Mouse (Mus musculus) heart, postnatal 36 days (tissue): ENCODE data around the gene Bcl2a1c. TPM values are rescaled to one million over a fixed set of nuclear protein-coding genes. Genes with fewer than 3 reads are reported as not detected.
"Not testable (repeated sequence)": the region's sequence is repeated elsewhere in the genome, so short reads cannot be mapped to it uniquely, and the experiment has no call there.

ENCODE experiments used
- DNase-seq, 2 experiments: peaks; one replicate each; pipeline ENCODE4 v3.0.0; 2021 to 2022
- intact Hi-C: fragments of 180-260 bp; cut with DNase I; formaldehyde crosslinking; loops from one replicate; pipeline ENCODE4 v1.15.1; 2025
- total RNA-seq, 2 experiments: library from RNA; stranded (reverse); gene quantifications; 2 replicates each; pipeline ENCODE4 v1.2.3; 2021

Gene Bcl2a1c
- not detected for total RNA-seq

DNA sequence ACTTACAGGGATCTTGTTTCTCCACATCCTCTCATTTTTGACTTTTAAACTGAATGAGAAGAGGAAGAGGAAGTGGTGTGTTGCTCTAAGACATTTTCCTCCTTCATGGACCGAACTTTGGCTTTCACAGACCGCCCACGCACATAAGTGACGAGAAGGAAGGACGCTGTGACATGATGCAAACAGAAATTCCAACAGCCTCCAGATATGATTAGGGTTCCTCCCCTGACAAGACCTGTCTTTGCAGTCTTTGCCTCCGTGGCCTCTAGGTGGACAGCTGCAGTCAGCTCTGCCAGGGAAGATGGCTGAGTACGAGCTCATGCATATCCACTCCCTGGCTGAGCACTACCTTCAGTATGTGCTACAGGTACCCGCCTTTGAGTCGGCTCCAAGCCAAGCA lies at the start of gene Bcl2a1c:
Gene Bcl2a1c (plus strand): TSS at position 281 of the 400 bp plus-strand sequence.
- DNase-seq, intact Hi-C loops: not testable (repeated sequence)

DNA sequence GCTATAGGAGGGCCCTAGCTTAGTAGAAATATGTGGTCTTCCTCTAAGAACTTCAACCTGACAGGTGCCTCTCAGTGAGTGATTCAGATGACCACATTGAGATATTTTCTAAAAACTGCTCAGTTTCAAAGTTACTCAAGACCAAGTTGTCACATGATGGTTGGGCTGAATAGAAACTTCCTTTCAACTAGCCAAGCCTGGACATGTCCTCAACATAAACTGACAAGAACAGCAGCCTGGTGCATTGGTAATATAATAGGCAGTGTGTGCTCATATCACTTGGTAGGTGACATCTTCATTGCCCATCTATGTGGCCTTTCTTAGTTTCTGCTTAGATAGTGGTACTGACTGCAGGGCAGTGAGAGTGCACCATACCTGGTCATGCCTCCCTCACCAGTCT lies 24.0 kb upstream of the Bcl2a1c start:
- DNase-seq, intact Hi-C loops: not testable (repeated sequence)

DNA sequence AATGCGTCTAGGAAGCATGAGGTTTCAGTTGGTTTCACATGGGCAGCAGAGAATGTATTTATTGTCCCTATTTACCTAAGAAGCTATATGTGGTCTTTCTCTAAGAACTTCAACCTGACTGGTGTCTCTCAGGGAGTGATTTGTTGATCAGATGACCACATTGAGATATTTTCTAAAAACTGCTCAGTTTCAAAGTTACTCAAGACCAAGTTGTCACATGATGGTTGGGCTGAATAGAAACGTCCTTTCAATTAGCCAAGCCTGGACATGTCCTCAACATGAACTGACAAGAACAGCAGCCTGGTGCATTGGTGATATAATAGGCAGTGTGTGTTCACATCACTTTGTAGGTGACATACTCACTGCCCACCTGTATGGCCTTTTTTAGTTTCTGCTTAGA lies 18.2 kb upstream of the Bcl2a1c start:
- intact Hi-C loops: loop anchor here (5.0 kb wide), 1 partner anchor 189 kb away; no protein-coding TSS in a partner anchor
- not testable (repeated sequence) for DNase-seq

- intact Hi-C loops: loop anchor here (2.0 to 5.0 kb wide), 2 partner anchors 63 to 179 kb away; no protein-coding TSS in a partner anchor
- DNase-seq: peak; percentile 57 to 66
These were observed 11.9 kb upstream of the Bcl2a1c start for GRCm38 (mm10) chr9:114318021-114318420.

DNA sequence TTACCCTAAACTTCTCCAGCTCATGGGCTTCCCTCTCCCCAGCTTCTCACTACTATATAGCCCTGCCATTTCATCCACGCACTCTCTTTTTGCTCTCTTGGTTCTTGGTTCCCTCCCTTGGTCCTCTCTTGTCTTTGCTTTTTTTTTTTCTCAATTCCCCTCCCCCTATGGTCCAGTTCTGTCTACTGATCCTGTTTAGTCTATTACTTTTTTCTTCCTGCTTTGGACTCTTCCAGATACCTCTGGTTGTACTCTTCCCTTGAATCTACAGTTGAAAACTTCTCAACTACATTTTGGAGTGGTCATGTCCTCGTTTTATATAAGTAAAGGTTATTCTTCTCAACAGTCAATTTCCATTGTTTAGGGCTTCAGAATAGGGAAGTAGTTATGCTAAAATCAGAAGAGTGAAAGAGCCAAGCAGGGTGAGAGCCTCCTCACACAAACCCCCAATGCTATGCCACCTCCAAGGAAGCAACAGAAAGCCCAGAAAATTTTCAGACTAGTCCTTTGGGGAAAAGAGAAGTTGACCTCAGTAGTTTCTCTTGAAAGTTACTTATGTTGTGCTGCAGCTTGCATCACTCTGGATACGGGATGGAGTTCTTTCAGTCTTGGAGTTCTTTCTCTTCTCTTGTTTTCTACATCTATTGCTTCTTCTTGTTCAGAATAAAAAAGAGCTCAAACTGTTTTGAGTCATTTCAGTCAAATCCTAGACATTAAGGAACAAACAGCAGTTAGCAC lies 3.8 kb upstream of the Bcl2a1c start:
- no peak for DNase-seq
- intact Hi-C loops: no loop called here

DNA sequence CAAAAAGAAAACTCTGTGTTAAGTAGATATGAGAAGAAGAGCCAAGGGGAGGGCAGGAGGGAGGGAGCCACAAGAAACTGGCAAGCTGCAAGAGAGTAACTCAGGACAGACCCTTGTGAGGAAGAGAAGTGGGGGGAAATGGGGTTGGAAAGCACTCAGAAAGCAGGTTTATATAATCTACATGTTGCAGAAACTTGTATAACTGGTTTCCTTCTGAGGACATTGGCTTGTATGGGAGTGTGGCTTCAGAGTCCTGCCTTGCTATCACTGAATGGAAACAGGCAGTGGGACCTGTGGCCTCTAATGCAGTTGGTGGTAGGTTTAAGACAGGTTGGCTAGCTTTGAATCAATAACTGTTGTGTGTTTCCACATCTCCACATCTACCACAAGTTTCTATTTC lies 1.6 kb upstream of the Bcl2a1c start:
- DNase-seq, intact Hi-C loops: not testable (repeated sequence)

GRCm38 (mm10) chr9:114367783-114368470 lies 38.0 kb downstream of the Bcl2a1c start:
- intact Hi-C loops: no loop called here
- peak; percentile 82 to 83 for DNase-seq

DNA sequence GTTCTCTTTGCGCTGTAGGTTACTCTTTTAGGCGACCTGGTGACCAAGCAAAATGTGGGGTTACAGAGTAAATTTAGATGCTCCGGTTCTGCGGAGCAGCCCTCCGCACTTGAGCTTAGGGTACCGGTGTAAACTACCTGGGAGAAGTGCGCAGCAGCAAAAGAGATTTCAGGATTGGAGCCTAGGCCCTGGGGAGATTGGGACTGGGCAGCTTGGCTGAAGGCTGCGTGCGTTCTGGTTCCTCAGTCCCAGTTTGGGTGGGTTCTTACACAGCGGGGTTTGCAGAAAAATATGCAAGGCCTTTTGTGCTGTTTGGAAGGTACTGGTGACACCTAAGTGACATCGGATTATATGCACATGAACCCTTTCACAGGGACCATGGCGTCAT lies 38.5 kb downstream of the Bcl2a1c start:
- intact Hi-C loops: no loop called here
- no peak for DNase-seq

GRCm38 (mm10) chr9:114369389-114369788 lies 39.5 kb downstream of the Bcl2a1c start:
- intact Hi-C loops, DNase-seq: not testable (repeated sequence)

- intact Hi-C loops, DNase-seq: not testable (repeated sequence)
These were observed 41.8 kb downstream of the Bcl2a1c start for GRCm38 (mm10) chr9:114371717-114372116.

- no peak for DNase-seq
- intact Hi-C loops: no loop called here
These were observed 45.5 kb downstream of the Bcl2a1c start for GRCm38 (mm10) chr9:114375276-114375962.

DNA sequence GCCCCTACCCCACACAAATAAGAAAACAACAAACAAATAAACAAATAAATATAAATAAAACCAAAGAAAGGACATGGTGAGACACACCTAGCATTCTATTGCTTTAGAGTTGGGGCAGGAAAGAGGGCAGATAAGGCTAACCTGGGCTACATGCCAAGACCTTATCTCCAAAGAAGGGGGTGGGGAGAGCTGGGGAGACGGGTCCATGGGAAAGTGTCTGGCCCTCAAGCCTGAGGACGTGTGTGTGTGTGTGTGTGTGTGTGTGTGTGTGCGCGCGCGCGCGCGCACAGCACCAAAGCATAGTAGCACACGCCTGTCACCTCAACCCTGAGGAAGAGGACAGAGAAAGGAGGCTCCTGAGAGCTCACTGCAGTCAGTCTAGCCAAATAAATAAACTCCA lies 47.2 kb downstream of the Bcl2a1c start:
- DNase-seq: no peak
- intact Hi-C loops: no loop called here

DNA sequence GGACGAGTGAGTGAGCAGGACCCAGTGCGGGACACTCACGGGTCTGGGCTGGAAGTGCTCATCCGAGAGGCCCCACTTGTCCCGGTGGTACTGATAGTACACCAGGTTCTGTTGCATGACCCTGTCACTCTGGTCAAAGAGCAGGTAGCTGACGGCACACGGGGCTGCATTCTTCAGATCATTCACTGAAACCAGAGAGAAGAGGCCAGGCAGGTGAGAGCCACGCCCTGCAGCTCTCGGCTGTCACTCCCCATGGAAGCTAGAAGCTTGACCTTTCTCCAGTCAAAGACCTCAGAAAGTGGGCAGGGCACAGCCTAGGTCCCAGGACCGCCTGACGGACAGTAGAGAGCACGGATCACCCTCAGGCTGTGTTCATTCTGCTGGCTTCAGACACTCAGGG lies 49.9 kb downstream of the Bcl2a1c start:
- DNase-seq: no peak
- intact Hi-C loops: loop anchor here (2.0 kb wide), 1 partner anchor 61 kb away; no protein-coding TSS in a partner anchor

Other genes starting within 250 kb of the Bcl2a1c start
- 10 to 100 TPM; 32.3 to 32.5 TPM for gene Crtap, start 60.5 kb downstream of the Bcl2a1c start, total RNA-seq
- 10 to 100 TPM; 15.1 to 16.1 TPM for gene Glb1, start 70.9 kb downstream of the Bcl2a1c start, total RNA-seq
- gene Tmppe, start 71.0 kb downstream of the Bcl2a1c start, total RNA-seq: 1 to 10 TPM; 3.5 to 4.5 TPM
- gene Ccr4, start 174.8 kb downstream of the Bcl2a1c start, total RNA-seq: not detected
- not detected for gene C130032M10Rik, start 185.6 kb downstream of the Bcl2a1c start, total RNA-seq
- gene Trim71, start 234.2 kb downstream of the Bcl2a1c start, total RNA-seq: not detected